ENCODE assay signal across 9 mouse cellular contexts in the genomic region with DNA sequence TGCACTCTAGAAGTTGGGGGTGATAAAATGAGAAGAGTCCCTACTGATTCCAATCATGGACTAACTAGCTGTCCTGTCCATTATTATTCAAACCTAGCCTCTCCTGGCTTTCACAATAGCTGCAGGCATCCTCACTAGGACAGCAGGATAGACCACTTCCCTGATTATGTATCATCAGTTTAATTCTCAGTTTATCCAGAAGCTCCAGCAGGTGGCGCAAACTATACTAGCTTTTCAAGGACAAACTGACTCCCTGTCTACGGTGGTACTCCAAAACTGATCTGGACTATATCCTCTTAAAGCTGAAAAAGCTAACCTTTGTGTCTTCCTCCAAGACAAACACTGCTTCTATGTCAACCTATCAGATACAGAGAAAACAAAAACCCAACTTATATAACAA.
DNase-seq lines count a peak whose midpoint lies in the region; ATAC-seq lines count a peak whose summit lies in the region.
"Had no signal": no experiment of that assay in that cellular context is flagged by ENCODE, and none has a peak within 500 bp of the region (broad histone marks: within the 10 kb centered on the region; RNA-seq: fewer than 3 reads in every experiment).

No protein-coding gene starts in this region.

- H3K4me1 ChIP-seq in hindbrain, embryonic 11.5 days (replicated peaks; ENCODE audit: control insufficient read depth, insufficient read depth, low read length), result no peaks in the 10 kb centered on the region
- no peaks in the 10 kb centered on the region for H3K4me1 ChIP-seq in hindbrain, embryonic 16.5 days (ENCODE audit: control insufficient read depth, insufficient read depth, low read depth, low read length)

- WGBS in hindbrain, embryonic 11.5 days, result 68% methylated on average over 2 of the region's 2 CpGs
- WGBS in hindbrain, embryonic 16.5 days, result 69% methylated on average over 2 of the region's 2 CpGs

- no peak overlapping the region for H3K27ac ChIP-seq in hindbrain, embryonic 11.5 days (ENCODE audit: low read depth, low read length)
- no peak overlapping the region for H3K27ac ChIP-seq in hindbrain, embryonic 16.5 days (ENCODE audit: low read depth, low read length)

- DNase-seq in hindbrain, embryonic 11.5 days (ENCODE audit: low spot score), result peak; percentile 6
- peak; percentile 11 for DNase-seq in right cerebral cortex, postnatal 14 days
- DNase-seq in right cerebral cortex, adult 18-20 months, result no peak
- peak; percentile 9 for DNase-seq in c-Kit-positive CD71-positive TER-119-positive erythroid progenitor cells, embryonic 14.5 days (ENCODE audit: low spot score)
- DNase-seq in thymus, postnatal 4 days, result peak; percentile 49
- no peak for DNase-seq in frontal cortex, postnatal 36 days (ENCODE audit: low spot score in 2 of 2)
- DNase-seq: cerebellum, adult 8-10 months had no signal

- no peak overlapping the region for H3K4me3 ChIP-seq in hindbrain, embryonic 11.5 days (ENCODE audit: low read depth, low read length)
- no peak overlapping the region for H3K4me3 ChIP-seq in hindbrain, embryonic 16.5 days (ENCODE audit: low read length)

- no peaks in the 10 kb centered on the region for H3K27me3 ChIP-seq in hindbrain, embryonic 11.5 days (ENCODE audit: control insufficient read depth, insufficient read depth, low read length)
- no peaks in the 10 kb centered on the region for H3K27me3 ChIP-seq in hindbrain, embryonic 16.5 days (replicated peaks; ENCODE audit: control insufficient read depth, insufficient read depth, low read length)

- ATAC-seq in hindbrain, embryonic 11.5 days (ENCODE audit: low FRiP score), result no peak
- no peak for ATAC-seq in hindbrain, embryonic 16.5 days
- ATAC-seq in monocyte, adult 5-6 weeks (replicated peaks; ENCODE audit: insufficient number of reproducible peaks, low FRiP score, low TSS enrichment, poor library complexity, severe bottlenecking), result no peak

- H3K9me3 ChIP-seq in hindbrain, embryonic 11.5 days (ENCODE audit: control insufficient read depth, low read length), result no peaks in the 10 kb centered on the region; the same call in 1 of the 2 replicates
- peaks cover 21% of the 10 kb centered on the region for H3K9me3 ChIP-seq in hindbrain, embryonic 16.5 days (ENCODE audit: control insufficient read depth, low read length)

- no peaks in the 10 kb centered on the region for H3K36me3 ChIP-seq in hindbrain, embryonic 11.5 days (ENCODE audit: control insufficient read depth, insufficient read depth, low read length)
- peaks cover 14% of the 10 kb centered on the region for H3K36me3 ChIP-seq in hindbrain, embryonic 16.5 days (ENCODE audit: control insufficient read depth, insufficient read depth, low read length)

- H3K4me2 ChIP-seq in hindbrain, embryonic 11.5 days (replicated peaks; ENCODE audit: low read depth, low read length), result no peak overlapping the region
- no peak overlapping the region for H3K4me2 ChIP-seq in hindbrain, embryonic 16.5 days (ENCODE audit: low read length)

- H3K9ac ChIP-seq in hindbrain, embryonic 11.5 days (ENCODE audit: low read depth, low read length), result no peak overlapping the region
- no peak overlapping the region for H3K9ac ChIP-seq in hindbrain, embryonic 16.5 days (ENCODE audit: low read depth, low read length)

Comparison
In these comparisons a context has a peak if more than half of its experiments do, and no peak if none do; other contexts are left out.
1. DNase-seq: peak in hindbrain, embryonic 11.5 days (single experiment), right cerebral cortex, postnatal 14 days (single experiment), c-Kit-positive CD71-positive TER-119-positive erythroid progenitor cells, embryonic 14.5 days (single experiment) and thymus, postnatal 4 days (single experiment); none in right cerebral cortex, adult 18-20 months (single experiment) and frontal cortex, postnatal 36 days (0 of 2).